Mouse (Mus musculus): ENCODE data around the gene Rbp3. TPM values are rescaled to one million over a fixed set of nuclear protein-coding genes. Genes with fewer than 3 reads are reported as not detected.

Gene Rbp3
- polyA plus RNA-seq, 1 experiment from 2014 or later, result not detected

GRCm38 (mm10) chr14:33974752-33975151, 20.9 kb downstream of the Rbp3 start:
- 68% methylated on average over 5 of the region's 5 CpGs for WGBS
- H3K9ac ChIP-seq, result no peak overlapping the region
- ATAC-seq (ENCODE audit: insufficient read depth) (no peak), DNase-seq (no peak)
- H3K36me3 ChIP-seq (ENCODE audit: insufficient read depth), result no peaks in the 10 kb centered on the region
- no peak overlapping the region for H3K27ac ChIP-seq (ENCODE audit: low read depth)
- peaks cover 11% of the 10 kb centered on the region; the same call in 1 of the 2 replicates for H3K27me3 ChIP-seq (ENCODE audit: insufficient read depth, low read length)
- no peaks in the 10 kb centered on the region for H3K9me3 ChIP-seq (ENCODE audit: low read depth, low read length)
- no peak overlapping the region for H3K4me2 ChIP-seq
- no peaks in the 10 kb centered on the region for H3K4me1 ChIP-seq (ENCODE audit: insufficient read depth)
- no peak overlapping the region for H3K4me3 ChIP-seq (ENCODE audit: low read depth, low read length)
- TF ChIP-seq CTCF (IDR thresholded peaks at IDR 0.05; ENCODE audit: low read depth), result no peak

DNA sequence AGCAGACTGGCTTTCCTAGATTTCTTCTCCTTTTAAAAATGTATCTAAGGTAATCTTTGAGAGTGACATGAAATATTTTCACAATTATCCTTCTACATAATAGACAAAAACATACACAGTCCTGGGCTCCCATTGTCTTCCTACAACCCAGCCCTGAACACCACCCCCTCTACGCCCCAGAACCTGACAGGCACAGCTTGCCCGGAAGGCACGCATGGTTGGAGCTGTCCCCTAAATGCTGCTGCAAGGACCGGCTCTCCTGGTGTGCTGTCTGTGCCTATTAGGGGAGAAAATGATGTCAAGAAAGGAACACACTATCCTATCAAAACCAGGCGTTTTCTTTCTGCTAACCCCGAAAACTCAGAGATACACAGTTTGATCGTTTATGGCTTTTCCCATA, 23.9 kb downstream of the Rbp3 start:
- Histone ChIP-seq H3K27me3 (ENCODE audit: insufficient read depth, low read length) (peaks cover 11% of the 10 kb centered on the region; the same call in 1 of the 2 replicates), H3K4me2 (no peak overlapping the region), H3K27ac (ENCODE audit: low read depth) (no peak overlapping the region), H3K36me3 (ENCODE audit: insufficient read depth) (no peaks in the 10 kb centered on the region), H3K9me3 (ENCODE audit: low read depth, low read length) (no peaks in the 10 kb centered on the region), H3K9ac (no peak overlapping the region), H3K4me3 (ENCODE audit: low read depth, low read length) (no peak overlapping the region), H3K4me1 (ENCODE audit: insufficient read depth) (no peaks in the 10 kb centered on the region)
- no peak for ATAC-seq (ENCODE audit: insufficient read depth)
- TF ChIP-seq CTCF (IDR thresholded peaks at IDR 0.05; ENCODE audit: low read depth), result no peak
- no peak for DNase-seq
- WGBS, result 38% methylated on average over 7 of the region's 7 CpGs

GRCm38 (mm10) chr14:33978604-33979059, 24.8 kb downstream of the Rbp3 start, which contains the start of gene Zfp488:
Gene Zfp488, minus strand, starts transcription at chr14:33978764.
- peaks cover 11% of the 10 kb centered on the region; the same call in 1 of the 2 replicates for H3K27me3 ChIP-seq (ENCODE audit: insufficient read depth, low read length)
- DNase-seq (peak; percentile 62), ATAC-seq (ENCODE audit: insufficient read depth) (peak; percentile 70; the same call in 1 of the 2 replicates)
- H3K4me1 ChIP-seq (ENCODE audit: insufficient read depth), result no peaks in the 10 kb centered on the region
- no peak within 1 kb of the TSS for H3K27ac ChIP-seq (ENCODE audit: low read depth)
- H3K9ac ChIP-seq, result peak within 1 kb of the TSS; percentile 6; the same call in 1 of the 2 replicates
- H3K4me3 ChIP-seq (ENCODE audit: low read depth, low read length), result peak within 1 kb of the TSS; percentile 30
- no peak for TF ChIP-seq CTCF (IDR thresholded peaks at IDR 0.05; ENCODE audit: low read depth)
- no peaks in the 10 kb centered on the region for H3K36me3 ChIP-seq (ENCODE audit: insufficient read depth)
- under 1% methylated on average over 25 of the region's 25 CpGs for WGBS
- no peaks in the 10 kb centered on the region for H3K9me3 ChIP-seq (ENCODE audit: low read depth, low read length)
- peak within 1 kb of the TSS; percentile 69 for H3K4me2 ChIP-seq

DNA sequence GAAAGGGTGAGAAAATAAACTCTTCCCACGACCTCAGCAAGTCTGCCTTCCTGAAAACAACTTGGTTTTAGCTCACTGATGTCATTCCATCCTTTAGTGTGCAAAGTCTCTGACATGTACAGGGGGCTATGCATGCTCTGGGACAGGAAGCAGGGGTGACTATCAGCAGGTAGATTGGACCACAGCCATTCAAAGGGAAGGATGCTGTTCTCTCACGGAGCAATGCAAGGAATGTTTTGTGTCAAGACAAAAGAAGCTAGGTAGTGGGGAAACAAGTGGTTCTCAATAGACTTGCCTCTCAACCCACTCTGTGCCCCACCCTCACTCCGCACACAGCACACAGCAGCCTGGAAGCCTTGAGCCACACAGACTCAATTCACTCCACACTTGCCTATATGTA, 35.4 kb downstream of the Rbp3 start:
- H3K27ac ChIP-seq (ENCODE audit: low read depth), result no peak overlapping the region
- 38% methylated on average over 3 of the region's 3 CpGs for WGBS

GRCm38 (mm10) chr14:33991971-33992370, 38.2 kb downstream of the Rbp3 start:
- ATAC-seq (ENCODE audit: insufficient read depth) (no peak), DNase-seq (no peak)
- TF ChIP-seq CTCF (IDR thresholded peaks at IDR 0.05; ENCODE audit: low read depth), result no peak
- 66% methylated on average over 4 of the region's 4 CpGs for WGBS
- H3K4me2 ChIP-seq, result no peak overlapping the region
- H3K27me3 ChIP-seq (ENCODE audit: insufficient read depth, low read length), result no peaks in the 10 kb centered on the region
- H3K4me1 ChIP-seq (ENCODE audit: insufficient read depth), result no peaks in the 10 kb centered on the region
- no peaks in the 10 kb centered on the region for H3K36me3 ChIP-seq (ENCODE audit: insufficient read depth)
- no peak overlapping the region for H3K9ac ChIP-seq
- no peak overlapping the region for H3K27ac ChIP-seq (ENCODE audit: low read depth)
- H3K9me3 ChIP-seq (ENCODE audit: low read depth, low read length), result no peaks in the 10 kb centered on the region
- H3K4me3 ChIP-seq (ENCODE audit: low read depth, low read length), result no peak overlapping the region

More for the DNA sequence above, 35.4 kb downstream of the Rbp3 start:
- Histone ChIP-seq H3K9me3 (ENCODE audit: low read depth, low read length) (no peaks in the 10 kb centered on the region), H3K4me2 (no peak overlapping the region), H3K9ac (no peak overlapping the region), H3K4me1 (ENCODE audit: insufficient read depth) (no peaks in the 10 kb centered on the region), H3K27me3 (ENCODE audit: insufficient read depth, low read length) (no peaks in the 10 kb centered on the region), H3K4me3 (ENCODE audit: low read depth, low read length) (no peak overlapping the region), H3K36me3 (ENCODE audit: insufficient read depth) (no peaks in the 10 kb centered on the region)
- TF ChIP-seq CTCF (IDR thresholded peaks at IDR 0.05; ENCODE audit: low read depth), result no peak
- DNase-seq (no peak), ATAC-seq (ENCODE audit: insufficient read depth) (no peak)

GRCm38 (mm10) chr14:33993051-33993450, 39.2 kb downstream of the Rbp3 start:
- Histone ChIP-seq H3K27ac (ENCODE audit: low read depth) (no peak overlapping the region), H3K4me2 (no peak overlapping the region), H3K4me3 (ENCODE audit: low read depth, low read length) (no peak overlapping the region), H3K9me3 (ENCODE audit: low read depth, low read length) (no peaks in the 10 kb centered on the region), H3K4me1 (ENCODE audit: insufficient read depth) (no peaks in the 10 kb centered on the region), H3K27me3 (ENCODE audit: insufficient read depth, low read length) (no peaks in the 10 kb centered on the region), H3K36me3 (ENCODE audit: insufficient read depth) (no peaks in the 10 kb centered on the region), H3K9ac (no peak overlapping the region)
- TF ChIP-seq CTCF (IDR thresholded peaks at IDR 0.05; ENCODE audit: low read depth), result no peak
- DNase-seq (no peak), ATAC-seq (ENCODE audit: insufficient read depth) (no peak)
- 86% methylated on average over 9 of the region's 9 CpGs for WGBS

DNA sequence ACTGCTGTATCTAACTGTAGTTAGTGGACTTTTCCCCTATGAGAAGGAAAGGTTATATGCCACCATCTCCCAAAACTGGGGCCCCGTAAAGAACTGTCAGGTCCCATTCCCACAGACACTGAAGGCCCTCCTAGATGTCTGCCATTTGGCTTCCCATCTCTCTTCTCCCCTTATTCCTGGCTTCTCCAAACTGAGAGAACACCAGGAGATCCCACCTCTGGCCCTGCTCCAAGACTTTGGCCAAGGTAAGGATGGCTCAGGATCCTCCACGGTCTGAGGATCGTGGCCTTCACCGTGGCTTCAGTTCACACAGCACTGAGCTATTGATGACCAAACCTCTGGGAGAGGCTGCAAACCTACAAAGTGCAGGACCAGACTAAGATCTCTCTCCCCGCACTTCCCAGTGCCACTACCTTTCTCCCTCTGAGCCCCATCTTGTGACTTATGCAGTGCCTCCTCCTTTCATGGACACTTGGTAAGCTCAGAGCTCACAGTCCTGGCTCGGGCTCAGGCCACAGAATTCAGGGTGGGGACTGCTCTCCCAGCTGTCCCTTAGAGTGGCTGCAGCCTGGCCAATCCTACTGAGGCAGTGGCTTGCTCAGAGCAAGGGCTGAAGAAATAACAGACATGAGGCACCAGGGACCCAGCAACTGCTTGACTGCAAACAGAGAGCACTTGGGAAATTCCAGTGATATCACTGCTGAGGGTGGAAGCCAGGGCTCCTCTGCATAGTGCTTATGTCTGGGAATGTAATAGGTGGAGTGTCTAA, 39.9 kb downstream of the Rbp3 start:
- Histone ChIP-seq H3K27me3 (ENCODE audit: insufficient read depth, low read length) (no peaks in the 10 kb centered on the region), H3K4me2 (no peak overlapping the region), H3K4me3 (ENCODE audit: low read depth, low read length) (no peak overlapping the region), H3K36me3 (ENCODE audit: insufficient read depth) (no peaks in the 10 kb centered on the region), H3K27ac (ENCODE audit: low read depth) (no peak overlapping the region), H3K9ac (no peak overlapping the region), H3K9me3 (ENCODE audit: low read depth, low read length) (no peaks in the 10 kb centered on the region), H3K4me1 (ENCODE audit: insufficient read depth) (no peaks in the 10 kb centered on the region)
- TF ChIP-seq CTCF (IDR thresholded peaks at IDR 0.05; ENCODE audit: low read depth), result no peak
- peak; percentile 7 for DNase-seq
- 82% methylated on average over 6 of the region's 6 CpGs for WGBS
- peak; percentile 35; the same call in 1 of the 2 replicates for ATAC-seq (ENCODE audit: insufficient read depth)
